Mouse (Mus musculus): ENCODE results near the gene Atp6ap1.

Atp6ap1 gene

GRCm38 (mm10) chrX:74296538-74297448 is at the start of gene Atp6ap1:
Gene Atp6ap1, plus strand, starts transcription at chrX:74297097.
- DNase-seq (ENCODE audit: low spot score in 2 of 2): peak; percentile 94 to 96

GRCm38 (mm10) chrX:74248651-74249050 is 48.2 kb upstream of the Atp6ap1 start:
- peak; percentile 52 to 63 for DNase-seq (ENCODE audit: low spot score in 2 of 2)

- DNase-seq (ENCODE audit: low spot score in 2 of 2): peak; percentile 61 to 63
These were observed 47.3 kb upstream of the Atp6ap1 start, which contains the start of gene Flna for GRCm38 (mm10) chrX:74249615-74250014. Gene Flna, minus strand, starts transcription at chrX:74249820.

- peak; percentile 93 to 95 for DNase-seq (ENCODE audit: low spot score in 2 of 2)
These were observed 42.6 kb upstream of the Atp6ap1 start, which contains the start of gene Emd for GRCm38 (mm10) chrX:74254153-74254887. Gene Emd, plus strand, starts transcription at chrX:74254687.

- DNase-seq (ENCODE audit: low spot score in 2 of 2): no peak
These were observed 41.9 kb upstream of the Atp6ap1 start for GRCm38 (mm10) chrX:74254888-74255565.

GRCm38 (mm10) chrX:74257746-74258145 is 39.2 kb upstream of the Atp6ap1 start:
- no peak for DNase-seq (ENCODE audit: low spot score in 2 of 2)

- no peak for DNase-seq (ENCODE audit: low spot score in 2 of 2)
These were observed 27.2 kb upstream of the Atp6ap1 start for GRCm38 (mm10) chrX:74269736-74270061.

- peak; percentile 93 to 95 for DNase-seq (ENCODE audit: low spot score in 2 of 2)
These were observed 26.6 kb upstream of the Atp6ap1 start, which contains the start of gene Rpl10 for GRCm38 (mm10) chrX:74270062-74270901. Gene Rpl10, plus strand, starts transcription at chrX:74270812.

- DNase-seq (ENCODE audit: low spot score in 2 of 2): peak; percentile 21 to 23
These were observed 25.9 kb upstream of the Atp6ap1 start for GRCm38 (mm10) chrX:74270902-74271551.

- no peak for DNase-seq (ENCODE audit: low spot score in 2 of 2)
These were observed 23.2 kb upstream of the Atp6ap1 start for GRCm38 (mm10) chrX:74273422-74274322.

- DNase-seq (ENCODE audit: low spot score in 2 of 2): no peak
These were observed 19.0 kb upstream of the Atp6ap1 start for GRCm38 (mm10) chrX:74277916-74278315.

GRCm38 (mm10) chrX:74281041-74281731 is 15.7 kb upstream of the Atp6ap1 start:
- no peak for DNase-seq (ENCODE audit: low spot score in 2 of 2)

- peak; percentile 87 to 88 for DNase-seq (ENCODE audit: low spot score in 2 of 2)
These were observed 15.0 kb upstream of the Atp6ap1 start, which contains the start of the genes Taz and Dnase1l1 for GRCm38 (mm10) chrX:74281732-74282394. Gene Taz, plus strand, starts transcription at chrX:74281912. Gene Dnase1l1, minus strand, starts transcription at chrX:74282337.

- DNase-seq (ENCODE audit: low spot score in 2 of 2): peak; percentile 83 to 89
These were observed 14.4 kb upstream of the Atp6ap1 start for GRCm38 (mm10) chrX:74282395-74283091.

GRCm38 (mm10) chrX:74283092-74283437 is 13.8 kb upstream of the Atp6ap1 start:
- no peak for DNase-seq (ENCODE audit: low spot score in 2 of 2)

GRCm38 (mm10) chrX:74293431-74293830 is 3.5 kb upstream of the Atp6ap1 start:
- no peak for DNase-seq (ENCODE audit: low spot score in 2 of 2)

- no peak for DNase-seq (ENCODE audit: low spot score in 2 of 2)
These were observed 1.5 kb downstream of the Atp6ap1 start for GRCm38 (mm10) chrX:74298348-74298747.

GRCm38 (mm10) chrX:74299721-74300120 is 2.8 kb downstream of the Atp6ap1 start:
- DNase-seq (ENCODE audit: low spot score in 2 of 2): no peak

Data from heart, adult 9 months (tissue).